Mouse (Mus musculus) fibroblast of lung, adult 2 months (primary cell): Measurements from ENCODE around the gene Mcm6.
"Not testable (repeated sequence)": the region's sequence is repeated elsewhere in the genome, so short reads cannot be mapped to it uniquely, and the experiment has no call there.

Experiments
- DNase-seq: peaks from one replicate; pipeline ENCODE4 v3.0.0-alpha.2; 2011; ENCODE audit warnings: low read depth

Gene Mcm6

DNA sequence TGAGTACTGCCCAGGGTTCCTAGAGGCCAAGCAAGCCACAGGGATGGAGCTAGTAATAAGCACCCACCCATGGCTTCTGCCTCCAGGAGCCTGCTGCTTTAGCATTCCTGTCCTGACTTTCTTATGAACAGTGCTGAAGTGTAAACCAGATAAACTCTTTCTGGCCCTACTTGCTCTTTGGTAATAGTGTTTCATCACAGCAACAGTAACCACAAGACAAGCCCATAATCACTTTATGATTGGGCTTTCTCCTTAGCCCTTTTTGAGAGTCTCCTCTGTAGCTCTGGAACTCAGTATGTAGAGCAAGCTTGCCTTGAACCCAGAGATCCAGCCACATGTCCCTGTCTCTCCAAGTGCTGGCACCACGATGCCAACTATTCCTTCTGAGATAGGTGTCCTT is 29.2 kb downstream of the Mcm6 start:
- no peak for DNase-seq

- no peak for DNase-seq
Measured at GRCm38 (mm10) chr1:128328218-128328617, 31.2 kb downstream of the Mcm6 start, which contains the start of gene Lct. TSS of gene Lct (minus strand) at chr1:128328318.

DNA sequence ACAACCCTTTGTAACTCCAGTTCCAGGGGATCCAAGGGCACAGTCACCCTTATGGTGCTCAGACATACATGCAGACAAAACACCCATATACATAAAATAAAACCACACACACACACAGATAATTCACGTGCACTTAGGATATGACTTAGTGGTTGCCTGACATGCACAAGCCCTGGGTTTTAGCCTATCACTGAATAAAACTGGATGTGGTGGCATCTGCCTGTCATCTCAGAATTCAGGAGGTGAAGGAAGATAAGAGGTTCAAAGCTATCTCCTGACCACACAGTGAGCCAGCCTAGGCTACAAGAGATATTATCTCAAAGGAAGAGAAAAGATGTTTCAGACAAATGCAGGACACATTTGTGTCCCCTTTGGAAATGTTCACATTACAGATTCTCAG is 32.3 kb downstream of the Mcm6 start:
- DNase-seq, result no peak

DNA sequence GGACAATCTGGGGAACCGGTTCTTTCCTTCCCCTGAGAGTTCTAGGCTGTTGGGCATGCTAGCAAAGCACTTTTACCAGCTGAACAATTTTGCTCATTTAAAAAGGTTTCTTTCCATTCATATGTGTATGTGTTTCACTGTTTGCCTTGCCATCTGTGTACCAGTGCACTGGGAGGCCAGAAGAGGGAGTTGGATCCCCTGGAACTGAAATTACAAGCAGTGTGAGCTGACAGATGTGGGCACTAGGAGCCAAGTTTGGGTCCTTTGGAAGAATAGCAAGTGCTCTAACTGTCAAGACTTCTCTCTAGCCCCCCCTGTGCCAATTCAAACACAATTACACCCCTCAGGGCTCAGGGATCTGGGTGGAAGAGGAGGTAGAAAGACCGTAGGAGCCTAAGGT is 34.7 kb downstream of the Mcm6 start:
- DNase-seq, result no peak

GRCm38 (mm10) chr1:128323026-128323643 is 36.3 kb downstream of the Mcm6 start:
- DNase-seq, result no peak

DNA sequence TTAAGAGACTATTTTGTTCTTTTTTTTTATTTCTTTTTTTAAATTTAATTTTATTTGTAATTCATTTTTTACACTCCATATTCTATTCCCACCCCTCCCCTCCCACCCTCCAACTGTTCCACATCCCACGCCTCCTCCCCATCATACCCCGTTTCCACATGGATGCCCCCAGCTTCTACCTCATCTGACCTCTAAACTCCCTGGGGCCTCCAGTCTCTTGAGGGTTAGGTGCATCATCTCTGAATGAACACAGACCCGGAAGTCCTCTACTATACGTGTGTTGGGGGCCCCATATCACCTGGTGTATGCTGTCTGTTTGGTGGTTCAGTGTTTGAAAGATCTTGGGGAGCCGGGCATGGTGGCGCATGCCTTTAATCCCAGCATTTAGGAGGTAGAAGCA is 40.2 kb downstream of the Mcm6 start:
- DNase-seq, result not testable (repeated sequence)

- DNase-seq, result no peak
Measured at GRCm38 (mm10) chr1:128314665-128315064, 44.8 kb downstream of the Mcm6 start.

- no peak for DNase-seq
Measured at GRCm38 (mm10) chr1:128309043-128309442, 50.4 kb downstream of the Mcm6 start.

DNA sequence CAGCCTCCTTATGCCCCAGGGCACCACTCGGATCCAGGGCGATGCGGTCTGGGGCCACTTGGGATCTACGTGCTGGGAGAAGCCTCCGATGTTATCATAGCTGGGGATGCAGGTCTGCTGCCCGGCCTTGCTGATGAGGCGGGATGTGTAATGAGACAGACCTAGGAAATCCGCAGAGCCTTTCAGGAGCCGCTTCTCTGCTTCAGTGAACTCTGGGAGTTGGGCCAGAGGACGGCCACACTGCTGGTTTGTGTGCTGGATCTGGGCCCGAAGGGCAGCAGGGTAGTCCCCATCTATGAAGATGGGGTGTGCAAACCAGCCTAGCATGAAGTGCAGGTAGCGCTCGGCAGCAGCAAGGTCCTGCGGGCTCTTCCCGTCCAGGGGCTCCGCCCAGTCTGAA is 55.6 kb downstream of the Mcm6 start:
- DNase-seq, result no peak

DNA sequence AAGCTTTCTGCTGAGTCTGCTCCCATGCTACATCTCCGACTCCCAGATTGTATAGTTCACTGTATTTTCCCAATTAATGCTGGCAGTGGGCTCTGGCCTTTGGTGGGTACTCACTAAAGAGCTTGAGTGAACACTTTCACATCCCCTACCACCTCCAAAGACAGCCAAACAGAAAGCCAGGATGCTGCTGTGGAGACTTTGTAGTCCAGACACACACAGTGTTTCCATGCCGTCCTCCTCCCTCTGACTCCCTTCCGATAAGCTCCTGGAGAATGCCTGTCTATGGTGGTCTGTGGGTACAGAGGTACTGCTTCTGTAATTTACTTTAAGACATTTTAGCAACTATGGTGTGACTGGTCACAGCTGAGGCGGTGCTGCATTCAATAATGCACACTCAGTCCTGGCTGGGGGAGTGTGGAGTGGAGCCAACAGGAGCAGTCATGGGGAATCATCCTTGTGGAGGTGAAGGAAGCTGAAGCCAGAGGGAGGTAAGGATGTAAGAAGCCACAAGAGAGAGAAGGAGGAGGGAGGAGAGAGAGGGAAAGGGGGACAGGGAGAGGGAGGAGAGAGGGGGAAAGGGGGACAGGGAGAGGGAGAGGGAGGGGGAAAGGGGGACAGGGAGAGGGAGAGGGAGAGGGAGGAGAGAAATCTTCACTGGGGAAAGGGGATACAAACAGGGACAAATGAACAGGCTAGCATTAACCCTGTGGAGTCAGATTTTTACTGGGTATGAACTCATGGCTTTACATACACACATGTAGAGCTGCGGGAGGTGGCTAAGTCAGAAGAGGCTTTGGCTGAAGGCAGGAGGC is 63.5 kb downstream of the Mcm6 start:
- DNase-seq, result no peak

DNA sequence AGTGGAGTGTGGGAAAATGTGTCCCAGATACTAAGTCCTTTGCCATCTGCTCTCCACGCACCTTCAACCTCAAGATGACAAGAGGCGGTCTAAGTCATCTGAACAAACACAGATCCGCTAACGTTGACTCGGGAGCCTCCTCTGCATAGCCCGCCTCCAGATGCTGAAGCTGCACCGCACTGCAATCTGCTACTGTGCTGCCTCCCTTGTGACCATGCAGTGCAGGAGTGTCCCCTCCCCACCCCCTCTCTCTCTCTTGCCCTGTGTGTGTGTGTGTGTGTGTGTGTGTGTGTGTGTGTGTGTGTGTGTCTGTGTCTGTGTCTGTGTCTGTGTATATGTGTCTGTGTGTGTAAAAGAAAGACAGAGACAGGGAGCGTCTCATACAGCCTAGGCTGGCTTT is 64.2 kb downstream of the Mcm6 start:
- DNase-seq, result no peak

GRCm38 (mm10) chr1:128293524-128293923 is 65.9 kb downstream of the Mcm6 start:
- DNase-seq, result no peak

- DNase-seq, result no peak
Measured at GRCm38 (mm10) chr1:128290295-128290694, 69.2 kb downstream of the Mcm6 start.

- no peak for DNase-seq
Measured at GRCm38 (mm10) chr1:128285136-128285535, 74.3 kb downstream of the Mcm6 start.

GRCm38 (mm10) chr1:128284157-128284690 is 75.2 kb downstream of the Mcm6 start:
- DNase-seq, result no peak

- no peak for DNase-seq
Measured at GRCm38 (mm10) chr1:128282924-128283323, 76.5 kb downstream of the Mcm6 start.

DNA sequence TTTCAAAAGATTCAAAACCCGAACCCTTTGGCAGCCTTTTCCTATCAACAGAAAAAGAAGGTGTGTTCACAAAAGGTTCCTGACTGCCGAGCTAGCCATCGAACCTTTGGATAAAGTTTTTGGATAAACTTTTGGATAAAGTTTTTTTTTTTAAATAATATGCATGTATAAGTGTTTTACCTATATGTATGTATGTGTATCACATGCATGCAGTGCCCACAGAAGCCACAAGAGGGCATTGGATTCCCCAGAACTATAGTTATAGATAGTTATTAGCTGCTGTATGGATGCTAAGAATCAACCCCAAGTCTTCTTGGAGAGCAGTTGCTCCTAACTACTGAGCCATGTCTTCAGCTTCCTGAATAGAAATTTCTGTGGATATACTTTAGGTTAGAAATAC is 77.7 kb downstream of the Mcm6 start:
- no peak for DNase-seq
